Mouse (Mus musculus): ENCODE data around the gene Jchain. TPM values are rescaled to one million over a fixed set of nuclear protein-coding genes. Genes with fewer than 3 reads are reported as not detected.

The Jchain gene
- polyA plus RNA-seq, 1 experiment from 2014 or later: 0.24 TPM

DNA sequence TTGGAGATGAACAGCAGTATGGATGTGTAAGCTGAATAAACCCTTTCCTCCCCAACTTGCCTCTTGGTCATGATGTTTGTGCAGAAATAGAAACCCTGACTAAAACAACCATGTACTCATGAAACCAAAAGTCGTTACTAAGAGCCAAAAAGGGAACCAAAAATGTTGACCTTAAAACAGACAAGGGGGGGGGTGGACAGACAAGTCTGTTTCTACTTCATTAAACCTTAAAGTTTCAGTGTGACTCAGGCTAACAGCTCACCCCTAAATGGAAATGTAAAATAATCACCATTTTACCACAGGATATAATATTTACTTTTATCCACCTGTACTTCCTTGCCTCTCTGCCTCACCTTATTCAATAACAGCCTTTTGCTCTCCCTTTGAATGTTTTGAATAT lies 19.1 kb downstream of the Jchain start:
- Histone ChIP-seq H3K36me3 (no peaks in the 10 kb centered on the region), H3K27ac (ENCODE audit: poor library complexity, severe bottlenecking) (no peak overlapping the region), H3K4me2 (no peak overlapping the region), H3K4me1 (replicated peaks) (no peaks in the 10 kb centered on the region), H3K9ac (no peak overlapping the region), H3K9me3 (replicated peaks) (no peaks in the 10 kb centered on the region), H3K27me3 (replicated peaks) (no peaks in the 10 kb centered on the region), H3K4me3 (no peak overlapping the region)
- 59% methylated on average over 1 of the region's 1 CpGs for WGBS
- no peak for ATAC-seq (ENCODE audit: insufficient number of reproducible peaks, low FRiP score)

- WGBS: 82% methylated on average over 3 of the region's 3 CpGs
- Histone ChIP-seq H3K27me3 (replicated peaks) (no peaks in the 10 kb centered on the region), H3K4me3 (no peak overlapping the region), H3K9me3 (replicated peaks) (no peaks in the 10 kb centered on the region), H3K9ac (no peak overlapping the region), H3K4me1 (replicated peaks) (no peaks in the 10 kb centered on the region), H3K27ac (ENCODE audit: poor library complexity, severe bottlenecking) (no peak overlapping the region), H3K36me3 (no peaks in the 10 kb centered on the region), H3K4me2 (no peak overlapping the region)
- no peak for ATAC-seq (ENCODE audit: insufficient number of reproducible peaks, low FRiP score)
These were observed 27.9 kb downstream of the Jchain start for GRCm38 (mm10) chr5:88499781-88500180.

GRCm38 (mm10) chr5:88491111-88491510 lies 36.6 kb downstream of the Jchain start:
- no peak overlapping the region for H3K27ac ChIP-seq (ENCODE audit: poor library complexity, severe bottlenecking)
- no peaks in the 10 kb centered on the region for H3K27me3 ChIP-seq (replicated peaks)
- WGBS: 76% methylated on average over 5 of the region's 5 CpGs
- ATAC-seq (ENCODE audit: insufficient number of reproducible peaks, low FRiP score): no peak
- no peak overlapping the region for H3K9ac ChIP-seq
- no peaks in the 10 kb centered on the region for H3K36me3 ChIP-seq
- H3K4me3 ChIP-seq: no peak overlapping the region
- H3K4me2 ChIP-seq: no peak overlapping the region
- no peaks in the 10 kb centered on the region for H3K4me1 ChIP-seq (replicated peaks)
- no peaks in the 10 kb centered on the region for H3K9me3 ChIP-seq (replicated peaks)

DNA sequence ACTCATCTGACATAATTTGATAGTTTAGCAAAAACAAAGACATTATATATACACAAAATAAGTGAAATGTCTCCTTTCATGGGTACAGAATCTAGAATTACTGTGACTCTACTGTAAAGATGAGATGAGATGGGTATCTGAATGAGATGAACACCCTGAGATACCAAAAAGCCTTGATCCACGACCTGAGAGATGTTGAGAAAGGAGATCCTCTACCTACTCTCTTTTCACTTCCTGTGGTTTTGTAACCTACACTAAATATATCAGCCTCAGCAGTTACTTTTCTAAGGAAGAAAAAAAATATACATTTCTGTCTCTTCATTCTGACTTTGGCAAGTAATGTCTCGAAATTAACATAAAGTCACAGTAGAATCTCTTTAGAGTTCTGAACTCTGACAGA lies 38.7 kb downstream of the Jchain start:
- ATAC-seq (ENCODE audit: insufficient number of reproducible peaks, low FRiP score): no peak
- 59% methylated on average over 2 of the region's 2 CpGs for WGBS
- Histone ChIP-seq H3K4me1 (replicated peaks) (no peaks in the 10 kb centered on the region), H3K9me3 (replicated peaks) (no peaks in the 10 kb centered on the region), H3K9ac (no peak overlapping the region), H3K4me2 (no peak overlapping the region), H3K27ac (ENCODE audit: poor library complexity, severe bottlenecking) (no peak overlapping the region), H3K36me3 (no peaks in the 10 kb centered on the region), H3K27me3 (replicated peaks) (no peaks in the 10 kb centered on the region), H3K4me3 (no peak overlapping the region)

- H3K4me2 ChIP-seq: no peak within 1 kb of the TSS
- no peaks in the 10 kb centered on the region for H3K36me3 ChIP-seq
- H3K4me1 ChIP-seq (replicated peaks): no peaks in the 10 kb centered on the region
- no peaks in the 10 kb centered on the region for H3K27me3 ChIP-seq (replicated peaks)
- no peak within 1 kb of the TSS for H3K4me3 ChIP-seq
- ATAC-seq (ENCODE audit: insufficient number of reproducible peaks, low FRiP score): no peak
- no peaks in the 10 kb centered on the region for H3K9me3 ChIP-seq (replicated peaks)
- no peak within 1 kb of the TSS for H3K9ac ChIP-seq
- H3K27ac ChIP-seq (ENCODE audit: poor library complexity, severe bottlenecking): no peak within 1 kb of the TSS
These were observed 40.0 kb downstream of the Jchain start, which contains the start of gene Enam for GRCm38 (mm10) chr5:88487675-88488074. TSS of gene Enam (plus strand) at chr5:88487975.

Other genes with a start within 250 kb of the Jchain start
- gene Prol1, start 210.6 kb downstream of the Jchain start, polyA plus RNA-seq (2016; fragmentation: Nextera tagmentation; extraction: Ambion mirVana): not detected in 2 replicates
- gene Amtn, start 151.8 kb downstream of the Jchain start, polyA plus RNA-seq (2016; fragmentation: Nextera tagmentation; extraction: Ambion mirVana): not detected in 2 replicates
- gene Ambn, start 71.9 kb downstream of the Jchain start, polyA plus RNA-seq (2016; fragmentation: Nextera tagmentation; extraction: Ambion mirVana): not detected in 2 replicates
- not detected in 2 replicates for gene Enam, start 39.9 kb downstream of the Jchain start, polyA plus RNA-seq (2016; fragmentation: Nextera tagmentation; extraction: Ambion mirVana)
- 47.4 and 49.1 TPM in 2 replicates for gene Utp3, start 26.6 kb upstream of the Jchain start, polyA plus RNA-seq (2016; fragmentation: Nextera tagmentation; extraction: Ambion mirVana)
- gene Rufy3, start 37.1 kb upstream of the Jchain start, polyA plus RNA-seq (2016; fragmentation: Nextera tagmentation; extraction: Ambion mirVana): 15.2 and 15.9 TPM in 2 replicates
- 88.2 and 90.1 TPM in 2 replicates for gene Grsf1, start 148.3 kb upstream of the Jchain start, polyA plus RNA-seq (2016; fragmentation: Nextera tagmentation; extraction: Ambion mirVana)
- gene Mob1b, start 193.0 kb upstream of the Jchain start, polyA plus RNA-seq (2016; fragmentation: Nextera tagmentation; extraction: Ambion mirVana): 32.6 and 36.7 TPM in 2 replicates
- gene Dck, start 237.1 kb upstream of the Jchain start, polyA plus RNA-seq (2016; fragmentation: Nextera tagmentation; extraction: Ambion mirVana): 48.3 and 49.1 TPM in 2 replicates